Comparison of ENCODE assay signal across 10 mouse cellular contexts in the genomic region with DNA sequence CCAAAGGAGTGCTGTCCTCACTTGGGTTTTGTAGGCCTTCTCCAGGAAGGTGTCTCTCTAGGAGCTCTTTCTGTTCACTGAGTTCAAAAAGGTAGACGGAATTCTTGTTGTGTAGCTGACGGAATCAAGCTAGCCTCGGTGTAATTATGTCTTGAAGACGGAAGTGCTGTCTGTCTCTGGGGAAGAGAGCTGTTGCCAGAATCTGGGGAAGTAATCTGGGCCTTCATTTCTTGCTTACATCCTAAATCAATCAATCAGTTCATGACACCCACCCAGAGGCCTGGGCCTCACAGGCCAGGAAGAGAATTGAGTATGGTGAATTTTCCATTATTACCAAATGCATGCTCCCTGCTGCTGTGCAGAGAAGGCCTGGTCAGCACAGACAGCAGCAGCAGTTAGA. TPM values are rescaled to one million over a fixed set of nuclear protein-coding genes. Genes with fewer than 3 reads are reported as not detected.
DNase-seq lines count a peak whose midpoint lies in the region; ATAC-seq and TF ChIP-seq lines count a peak whose summit lies in the region.
"Had no signal": no experiment of that assay in that cellular context is flagged by ENCODE, and none has a peak within 500 bp of the region (broad histone marks: within the 10 kb centered on the region; RNA-seq: fewer than 3 reads in every experiment).

No protein-coding gene starts in this region.

- WGBS in liver, adult 2 months, result 54% methylated on average over 4 of the region's 4 CpGs
- 2% methylated on average over 4 of the region's 4 CpGs for WGBS in limb, embryonic 12.5 days
- 8% methylated on average over 4 of the region's 4 CpGs for WGBS in neural tube, embryonic 14.5 days

- H3K9ac ChIP-seq in liver, adult 2 months (ENCODE audit: low read depth, low read length), result 0 out of 2 replicates have a peak overlapping the region, but pooled peaks have one; percentile 7
- peak overlapping the region; percentile 99 for H3K9ac ChIP-seq in limb, embryonic 12.5 days (replicated peaks)
- H3K9ac ChIP-seq in neural tube, embryonic 14.5 days (replicated peaks; ENCODE audit: low read depth, low read length), result no peak overlapping the region

- no peaks in the 10 kb centered on the region for H3K27me3 ChIP-seq in liver, adult 2 months (ENCODE audit: control insufficient read depth, insufficient read depth, low read length)
- no peaks in the 10 kb centered on the region for H3K27me3 ChIP-seq in limb, embryonic 12.5 days
- H3K27me3 ChIP-seq in neural tube, embryonic 14.5 days (ENCODE audit: control insufficient read depth, insufficient read depth, low read length), result no peaks in the 10 kb centered on the region
- H3K27me3 ChIP-seq: Patski had no signal

- no peaks in the 10 kb centered on the region for H3K36me3 ChIP-seq in liver, adult 2 months (ENCODE audit: control insufficient read depth, insufficient read depth, low read length)
- H3K36me3 ChIP-seq in limb, embryonic 12.5 days, result peaks cover 6% of the 10 kb centered on the region; the same call in 1 of the 2 replicates
- no peaks in the 10 kb centered on the region for H3K36me3 ChIP-seq in neural tube, embryonic 14.5 days (ENCODE audit: control insufficient read depth, insufficient read depth, low read length)

- peak; percentile 33 for DNase-seq in liver, adult 2 months (ENCODE audit: extremely low read depth, low read depth, low spot score)
- DNase-seq in liver, result no peak
- DNase-seq in cerebellum, adult 11 months, result no peak
- no peak for DNase-seq in cerebellum, adult 9-10 months
- no peak for DNase-seq in c-Kit-positive CD71-positive TER-119-positive erythroid progenitor cells, embryonic 14.5 days (ENCODE audit: low spot score)

- H3K79me2 ChIP-seq in liver, adult 2 months (ENCODE audit: control insufficient read depth, insufficient read depth, low read length), result peaks cover 36% of the 10 kb centered on the region; the same call in 1 of the 2 replicates

- peak overlapping the region; percentile 3; the same call in 1 of the 2 replicates for H3K4me3 ChIP-seq in liver, adult 2 months (ENCODE audit: insufficient read depth, low read depth, low read length)
- H3K4me3 ChIP-seq in limb, embryonic 12.5 days (replicated peaks), result peak overlapping the region; percentile 89
- H3K4me3 ChIP-seq in neural tube, embryonic 14.5 days (ENCODE audit: low read depth, low read length), result peak overlapping the region; percentile 60; the same call in 1 of the 2 replicates

- H3K4me2 ChIP-seq in limb, embryonic 12.5 days, result peak overlapping the region; percentile 91
- peak overlapping the region; percentile 94 for H3K4me2 ChIP-seq in neural tube, embryonic 14.5 days (ENCODE audit: low read depth, low read length)

- no peak for TF ChIP-seq CTCF in liver, adult 2 months (IDR thresholded peaks at IDR 0.05; ENCODE audit: low read depth, low read length)

- TF ChIP-seq POLR2A in liver, adult 2 months (IDR thresholded peaks at IDR 0.05; ENCODE audit: extremely low read depth, insufficient read depth, low read length), result no peak

- peak; percentile 43 for ATAC-seq in granulocyte monocyte progenitor cell, adult 5-6 weeks (replicated peaks; ENCODE audit: poor library complexity, severe bottlenecking)
- no peak for ATAC-seq in limb, embryonic 12.5 days (ENCODE audit: insufficient number of reproducible peaks, insufficient read depth, low FRiP score, low TSS enrichment, low read depth)
- no peak for ATAC-seq in neural tube, embryonic 14.5 days (ENCODE audit: low read depth)
- ATAC-seq: Patski had no signal

- H3K9me3 ChIP-seq in limb, embryonic 12.5 days, result no peaks in the 10 kb centered on the region
- H3K9me3 ChIP-seq in neural tube, embryonic 14.5 days (ENCODE audit: control insufficient read depth, low read length), result no peaks in the 10 kb centered on the region

- H3K27ac ChIP-seq in liver, adult 2 months (replicated peaks; ENCODE audit: insufficient read depth, low read depth, low read length), result peak overlapping the region; percentile 17
- H3K27ac ChIP-seq in limb, embryonic 12.5 days, result peak overlapping the region; percentile 97
- H3K27ac ChIP-seq in neural tube, embryonic 14.5 days (ENCODE audit: low read depth, low read length), result no peak overlapping the region

- peaks cover 20% of the 10 kb centered on the region for H3K4me1 ChIP-seq in liver, adult 2 months (ENCODE audit: control insufficient read depth, insufficient read depth, low read length)
- H3K4me1 ChIP-seq in limb, embryonic 12.5 days (replicated peaks), result peaks cover 50% of the 10 kb centered on the region
- peaks cover 30% of the 10 kb centered on the region for H3K4me1 ChIP-seq in neural tube, embryonic 14.5 days (ENCODE audit: control insufficient read depth, insufficient read depth, low read length)

RNA-seq across cellular contexts. Expression of a gene that starts 48.8 kb away (rescaled TPM):
- total RNA-seq in liver, adult 2 months (2014; rRNA removed), result not detected in 2 replicates
- polyA plus RNA-seq in liver, adult 2 months (2012; rRNA removed), result not detected in 2 replicates
- not detected in 2 replicates for total RNA-seq in granulocyte monocyte progenitor cell, adult 5-6 weeks (2014; fragmentation: Nextera tagmentation)
- total RNA-seq in granulocyte monocyte progenitor cell, adult 5-6 weeks (2017), result not detected in 2 replicates
- polyA plus RNA-seq in limb, embryonic 12.5 days (2016; fragmentation: Nextera tagmentation; extraction: Ambion mirVana), result 0.20 and 0.34 TPM in 2 replicates
- polyA plus RNA-seq in neural tube, embryonic 14.5 days (2014; fragmentation: Nextera tagmentation; extraction: Ambion mirVana), result 0.09 TPM in 1 of 2 replicates, not detected in the other
- polyA plus RNA-seq: large intestine, adult 2 months; Patski had no signal

Comparison
In these comparisons a context has a peak if more than half of its experiments do, and no peak if none do; other contexts are left out.
1. H3K4me3 ChIP-seq: peak in every context shown above with its lines; median percentile 89 in limb, embryonic 12.5 days; 60 in neural tube, embryonic 14.5 days; 3 in liver, adult 2 months.